Mouse (Mus musculus) myocyte (in vitro differentiated cells): ENCODE measurements around the gene Kdm4b.

Experiments used
- E2F4 ChIP-seq: IDR thresholded peaks from one replicate; pipeline ENCODE4 v1.6.1; 2011; ENCODE audit warnings: mild to moderate bottlenecking, control low read depth, moderate library complexity; ENCODE audit not compliant: insufficient read depth
- MAX ChIP-seq: IDR thresholded peaks from one replicate; pipeline ENCODE4 v1.6.1; 2011; ENCODE audit warnings: low read depth, mild to moderate bottlenecking, control low read depth
- MYOD1 ChIP-seq, 3 experiments: IDR thresholded peaks; one replicate each; pipeline ENCODE4 v1.6.1; 2011; ENCODE audit warnings: control low read depth in 2 of 3, low read depth in 2 of 3, mild to moderate bottlenecking in 2 of 3, moderate library complexity in 1 of 3; ENCODE audit not compliant: insufficient read length in 2 of 3, control insufficient read depth in 1 of 3
- MYOG ChIP-seq, 3 experiments: IDR thresholded peaks; one replicate each; pipeline ENCODE4 v1.6.1; 2011; ENCODE audit warnings: control low read depth in 2 of 3, low read depth in 2 of 3, mild to moderate bottlenecking in 2 of 3; ENCODE audit not compliant: insufficient read length in 2 of 3, control insufficient read depth in 1 of 3, insufficient read depth in 1 of 3
- POLR2A ChIP-seq: IDR thresholded peaks from one replicate; pipeline ENCODE4 v1.6.1; 2011; ENCODE audit warnings: low read depth, mild to moderate bottlenecking, control low read depth, moderate library complexity; ENCODE audit not compliant: insufficient read length
- POLR2AphosphoS2 ChIP-seq: IDR thresholded peaks from one replicate; pipeline ENCODE4 v1.6.1; 2011; ENCODE audit warnings: low read depth, control low read depth; ENCODE audit not compliant: insufficient read length
- REST ChIP-seq: IDR thresholded peaks from one replicate; pipeline ENCODE4 v1.6.1; 2011; ENCODE audit warnings: mild to moderate bottlenecking, control low read depth, moderate library complexity; ENCODE audit not compliant: insufficient read depth, insufficient read length
- SRF ChIP-seq: IDR thresholded peaks from one replicate; pipeline ENCODE4 v1.6.1; 2011; ENCODE audit warnings: low read depth; ENCODE audit not compliant: control insufficient read depth, insufficient read length
- TCF12 ChIP-seq: IDR thresholded peaks from one replicate; pipeline ENCODE4 v1.6.1; 2011; ENCODE audit warnings: mild to moderate bottlenecking, control low read depth; ENCODE audit not compliant: poor library complexity, insufficient read depth, severe bottlenecking
- TCF3 ChIP-seq: IDR thresholded peaks from one replicate; pipeline ENCODE4 v1.6.1; 2011; ENCODE audit warnings: low read depth, control low read depth; ENCODE audit not compliant: insufficient read length
- USF1 ChIP-seq: IDR thresholded peaks from one replicate; pipeline ENCODE4 v1.6.1; 2011; ENCODE audit warnings: low read depth, mild to moderate bottlenecking, control low read depth, moderate library complexity

- TF ChIP-seq POLR2A (no peak), SRF (no peak), TCF12 (no peak), POLR2AphosphoS2 (no peak), E2F4 (no peak), USF1 (no peak), REST (no peak), MYOG (IDR thresholded peaks at IDR 0.05; ENCODE audit: control insufficient read depth in 1 of 3, insufficient read depth in 1 of 3, insufficient read length in 2 of 3, low read depth in 2 of 3) (no peak), TCF3 (no peak), MYOD1 (IDR thresholded peaks at IDR 0.05; ENCODE audit: control insufficient read depth in 1 of 3, insufficient read length in 2 of 3, low read depth in 2 of 3) (no peak), MAX (no peak)
Measured at GRCm38 (mm10) chr17:56387612-56388011, 61.8 kb downstream of the Kdm4b start.
